Mouse (Mus musculus): ENCODE data around the gene Klhl41.

GRCm38 (mm10) chr2:69693501-69693900 is 23.6 kb downstream of the Klhl41 start:
- TF ChIP-seq CTCF (IDR thresholded peaks at IDR 0.05; ENCODE audit: low read depth, low read length) (no peak), POLR2A (IDR thresholded peaks at IDR 0.05; ENCODE audit: borderline replicate concordance, low read depth, low read length) (no peak)
